Mouse (Mus musculus): ENCODE measurements at regions not wholly inside any gene's neighbourhood (a gene's known extent, or its start where the extent isn't known, plus 50 kb on each side); places are given as distances from the start of the nearest gene placed in this dataset.

DNA sequence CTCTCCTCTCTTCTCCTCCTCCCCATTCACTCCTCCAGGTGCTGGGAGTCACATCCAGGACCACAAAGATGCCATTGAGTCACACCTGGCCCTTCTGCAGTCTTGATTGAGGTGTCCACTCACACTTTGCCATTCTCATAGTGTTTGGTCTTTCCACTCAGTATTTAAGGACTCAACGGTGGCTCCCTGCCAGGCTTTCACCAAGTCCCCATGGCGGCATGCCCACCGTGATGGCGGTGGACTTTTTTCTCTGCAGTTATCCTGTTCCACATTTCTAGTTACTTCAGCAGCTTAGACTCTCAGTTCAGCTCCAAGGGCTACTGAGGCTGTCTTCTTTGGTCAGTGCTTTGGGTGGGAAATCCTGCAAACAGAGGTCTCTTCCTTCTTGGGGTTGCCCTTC is 189.9 kb downstream of the Cbln1 start:
- in situ Hi-C loops (cut with MboI, MseI) = no loop called here

DNA sequence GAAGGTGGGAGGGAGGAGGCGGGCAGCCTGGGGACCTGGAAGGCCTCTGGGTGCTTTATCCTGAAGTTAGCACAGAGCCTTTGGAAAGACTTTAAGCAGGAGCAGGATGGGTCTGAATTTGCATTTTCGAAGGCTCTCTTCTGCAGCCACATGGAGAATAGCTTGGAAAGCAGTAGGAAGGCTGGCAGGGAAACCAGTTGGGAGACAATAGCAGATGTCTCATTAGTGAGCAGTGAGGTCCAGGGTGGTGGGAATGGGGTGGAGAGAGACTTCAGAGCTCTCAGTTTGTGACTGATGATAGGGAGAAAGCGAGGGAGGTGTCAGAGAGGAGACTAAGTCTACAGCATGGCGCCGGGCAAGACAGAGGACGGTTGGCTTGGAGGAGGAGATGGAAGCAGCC is 199.1 kb downstream of the Cbln1 start:
- in situ Hi-C loops (cut with MboI, MseI) = no loop called here

DNA sequence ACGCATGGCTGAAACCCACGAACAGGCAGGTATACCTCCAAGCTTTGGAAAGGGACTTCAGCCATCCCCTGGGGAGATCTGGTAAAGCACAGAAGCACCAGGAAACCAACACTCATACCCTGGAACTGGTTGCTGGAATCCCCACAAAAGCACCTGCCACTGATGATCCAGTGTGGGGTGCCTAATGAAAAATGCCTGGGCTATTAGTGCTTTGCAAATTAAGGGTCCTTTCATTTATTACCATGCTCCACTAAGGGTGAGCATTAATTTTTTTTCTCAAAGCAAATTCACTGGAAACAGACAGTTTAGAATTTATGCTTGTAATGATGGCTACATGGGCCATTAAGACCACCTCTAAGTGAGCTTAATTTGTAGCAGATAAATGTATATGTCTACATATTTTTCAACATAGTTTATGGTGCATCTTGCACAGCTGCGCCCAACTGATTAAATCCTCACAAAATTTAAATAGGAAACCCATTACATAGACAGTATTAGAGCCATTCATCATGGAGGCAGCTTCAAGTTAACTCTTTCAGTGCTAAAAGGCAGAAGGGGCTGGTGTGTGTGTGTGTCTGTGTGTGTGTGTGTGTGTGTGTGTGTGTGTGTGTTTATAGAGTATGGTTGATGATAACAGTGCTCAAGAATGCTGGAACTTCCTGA is 201.8 kb downstream of the Cbln1 start:
- in situ Hi-C loops (cut with MboI, MseI) = no loop called here

DNA sequence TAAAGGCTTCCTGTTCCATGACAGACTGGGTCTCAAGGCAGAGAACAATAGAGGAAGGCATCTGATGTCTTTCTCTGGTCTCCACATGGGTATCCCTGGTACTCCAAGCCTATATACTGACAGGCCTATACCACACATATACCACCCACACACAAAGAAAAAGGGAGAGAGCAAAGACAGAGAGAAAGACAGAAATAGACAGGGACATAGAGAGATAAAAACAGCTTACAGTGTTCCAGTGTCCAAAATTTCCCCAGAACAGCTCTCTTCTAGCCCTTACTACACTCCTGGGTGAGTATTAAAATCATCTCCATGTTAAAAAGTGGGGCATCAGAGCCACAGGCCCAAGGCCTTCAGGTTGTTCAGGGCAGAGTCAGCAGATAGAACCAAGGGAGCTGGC is 204.2 kb downstream of the Cbln1 start:
- in situ Hi-C loops (cut with MboI, MseI) = no loop called here

DNA sequence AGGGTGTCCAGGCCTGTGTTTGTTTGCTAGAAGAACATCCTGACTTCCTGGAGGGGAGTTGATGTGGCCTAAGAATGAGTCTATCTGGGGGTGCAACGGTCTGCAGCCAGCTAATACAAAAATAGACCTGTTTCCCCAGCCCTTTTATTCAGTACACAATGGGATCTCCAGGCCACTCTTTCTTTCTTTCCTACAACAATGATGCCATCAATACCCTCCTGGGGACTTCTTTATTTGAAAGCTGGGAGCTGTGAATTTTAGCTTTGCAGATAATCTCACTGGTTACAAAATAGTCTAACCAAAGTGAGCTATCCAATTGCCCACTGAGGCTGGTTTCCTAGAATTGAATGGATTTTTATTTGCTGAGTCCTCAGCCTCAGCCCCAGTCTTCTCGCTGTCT is 207.4 kb downstream of the Cbln1 start:
- in situ Hi-C loops (cut with MboI, MseI) = no loop called here

DNA sequence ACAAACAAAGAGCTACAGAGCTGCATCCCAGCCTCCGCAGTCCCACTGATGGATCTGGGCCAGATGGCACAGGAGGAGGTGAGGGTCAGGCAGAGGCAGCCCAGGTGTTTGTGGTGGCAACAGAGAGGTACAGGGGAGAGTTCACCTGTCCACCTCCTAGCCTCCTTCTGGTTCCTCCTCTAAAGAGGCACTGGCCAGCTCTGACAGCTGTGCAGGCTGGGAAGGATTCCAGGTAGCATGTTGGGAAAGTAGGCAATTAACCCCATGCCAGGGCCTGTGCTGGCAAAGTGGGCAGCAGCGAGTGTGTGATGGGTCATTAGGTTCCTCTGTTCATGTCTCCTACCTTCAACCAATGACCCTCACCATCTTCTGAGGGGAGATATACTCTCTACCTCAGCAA is 212.1 kb downstream of the Cbln1 start:
- in situ Hi-C loops (cut with MboI, MseI) = no loop called here

DNA sequence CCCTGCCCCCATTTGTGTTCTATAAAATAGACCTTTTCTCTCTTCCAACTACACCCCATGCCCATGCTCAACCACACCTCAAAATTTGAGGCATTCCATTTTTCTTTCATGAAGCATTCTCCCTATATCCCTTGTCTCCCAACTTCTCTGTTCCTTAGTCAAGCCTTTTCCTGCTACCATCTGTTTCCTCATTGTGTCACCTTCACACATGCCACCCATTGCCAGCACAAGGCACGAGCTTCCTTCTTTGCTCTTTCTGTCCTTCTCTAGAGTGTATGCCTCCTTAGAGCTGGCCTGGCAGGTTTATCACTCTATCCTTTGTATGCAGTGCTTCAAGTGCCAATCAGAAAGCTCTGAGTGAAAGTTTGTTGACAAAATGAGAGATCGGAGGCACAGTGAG is 229.7 kb downstream of the Cbln1 start:
- in situ Hi-C loops (cut with MboI, MseI) = no loop called here

DNA sequence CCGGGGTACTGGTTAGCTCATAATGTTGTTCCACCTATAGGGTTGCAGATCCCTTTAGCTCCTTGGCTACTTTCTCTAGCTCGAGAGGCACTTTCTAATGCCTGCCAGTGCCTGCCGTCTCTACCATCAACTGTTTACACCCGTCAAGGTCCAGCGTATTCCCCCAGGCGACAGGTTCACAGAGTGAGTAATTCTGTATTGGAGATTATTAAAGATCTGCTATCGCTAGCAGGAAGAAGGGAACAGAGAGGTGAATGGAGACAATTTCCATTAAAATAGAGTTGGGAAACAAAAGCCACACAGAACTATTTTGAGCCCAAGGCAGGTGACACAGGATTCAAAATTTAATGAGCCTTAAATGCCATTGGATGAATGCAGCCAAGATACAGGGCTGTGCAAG is 235.2 kb downstream of the Cbln1 start:
- in situ Hi-C loops (cut with MboI, MseI) = no loop called here

DNA sequence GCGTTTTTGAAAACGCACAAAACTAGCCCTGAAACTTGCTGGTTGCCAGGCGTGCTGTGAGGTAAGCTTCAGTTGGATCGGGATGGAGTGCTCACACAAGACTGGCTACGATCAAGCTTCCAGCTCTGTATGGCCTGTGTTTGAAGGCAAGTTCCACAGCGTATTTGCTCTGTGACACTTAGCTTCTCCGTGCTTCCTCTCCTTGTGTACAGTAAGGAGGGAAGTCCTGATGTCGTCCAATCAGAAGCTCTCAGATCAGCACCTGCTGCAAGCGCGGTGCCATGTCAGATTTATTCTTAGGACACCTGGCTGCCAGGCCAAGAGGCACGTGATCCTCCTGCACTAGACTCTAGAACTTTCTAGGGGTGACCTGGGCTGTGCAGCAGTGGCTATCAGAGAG is 236.0 kb downstream of the Cbln1 start:
- in situ Hi-C loops (cut with MboI, MseI) = no loop called here

DNA sequence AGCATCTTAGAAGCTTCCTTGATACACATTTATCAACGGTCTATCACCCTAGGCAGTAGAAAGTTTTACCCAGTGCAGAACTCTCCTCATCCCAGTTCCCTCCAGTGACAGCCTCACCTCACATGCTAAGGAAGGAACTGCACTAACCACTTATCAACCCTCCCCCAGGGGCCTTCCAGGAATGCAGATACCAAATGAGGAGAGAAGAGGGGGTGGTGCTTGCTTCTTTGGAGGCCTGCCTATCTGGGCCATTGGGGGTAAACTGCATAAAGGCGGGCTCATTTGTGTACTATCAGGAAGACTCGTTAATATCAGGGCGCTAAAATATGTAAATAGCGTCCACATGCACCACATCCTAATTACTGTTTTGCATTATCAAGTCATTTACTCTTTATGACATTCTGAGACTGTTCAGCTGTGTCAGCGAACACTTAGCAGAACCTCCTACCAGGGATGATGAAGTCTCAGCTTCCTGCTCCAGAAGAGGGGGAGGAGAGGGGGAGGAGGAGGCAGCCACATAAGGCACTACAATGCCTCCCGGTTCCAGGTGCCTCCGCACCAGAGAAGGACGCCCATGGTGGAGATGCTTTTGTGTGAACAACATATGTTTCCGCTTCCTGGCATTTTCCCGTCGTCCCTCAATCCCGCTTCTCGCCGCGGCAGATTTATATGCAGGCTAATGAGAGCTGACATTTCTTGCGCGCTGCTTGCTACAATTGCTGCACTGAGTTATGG is 236.9 kb downstream of the Cbln1 start:
- in situ Hi-C loops (cut with MboI, MseI) = no loop called here

DNA sequence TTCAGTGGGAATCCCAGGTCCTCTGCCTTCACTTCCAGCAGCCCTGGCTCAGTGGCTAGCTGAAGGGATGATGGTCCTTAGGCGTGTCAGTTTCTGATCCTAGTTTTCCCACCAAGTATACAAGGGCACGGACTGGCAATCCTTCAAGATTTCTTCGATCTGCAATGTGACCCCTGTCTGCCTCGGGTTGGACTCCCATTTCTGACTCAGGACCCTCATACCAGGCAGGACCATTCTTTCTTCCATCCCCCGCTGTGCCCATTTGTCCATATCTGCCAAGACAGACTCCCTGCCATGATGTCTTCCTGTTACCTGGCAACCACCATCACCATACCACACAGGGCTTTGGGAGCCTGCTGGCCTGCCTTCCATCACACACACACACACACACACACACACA is 238.1 kb downstream of the Cbln1 start:
- in situ Hi-C loops (cut with MboI, MseI) = no loop called here

DNA sequence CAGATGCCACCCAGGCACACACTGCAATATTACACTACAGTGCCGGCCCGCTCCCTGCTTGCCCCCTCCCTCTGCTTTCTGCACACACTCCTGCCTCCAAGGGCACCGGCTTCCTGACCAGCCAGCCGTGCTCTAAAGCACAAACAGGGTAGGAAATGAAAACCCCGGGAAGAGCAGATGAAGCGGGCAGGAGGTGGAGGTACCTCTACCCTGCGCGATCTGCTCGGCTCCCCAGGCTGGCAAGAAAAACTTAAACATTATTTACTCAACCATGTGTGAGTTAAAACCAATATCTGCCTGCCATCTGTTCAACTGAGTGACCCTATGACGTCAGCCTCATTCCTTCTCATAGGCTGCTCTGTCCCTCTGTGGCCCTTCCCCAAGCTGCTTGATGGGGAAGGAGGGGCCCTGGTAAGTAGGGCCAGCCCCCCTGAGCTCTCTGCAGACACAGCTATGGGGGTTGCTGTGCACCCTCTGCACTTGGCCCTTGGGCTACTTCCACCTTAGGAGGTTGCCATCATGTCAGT is 238.5 kb downstream of the Cbln1 start:
- in situ Hi-C loops (cut with MboI, MseI) = no loop called here

DNA sequence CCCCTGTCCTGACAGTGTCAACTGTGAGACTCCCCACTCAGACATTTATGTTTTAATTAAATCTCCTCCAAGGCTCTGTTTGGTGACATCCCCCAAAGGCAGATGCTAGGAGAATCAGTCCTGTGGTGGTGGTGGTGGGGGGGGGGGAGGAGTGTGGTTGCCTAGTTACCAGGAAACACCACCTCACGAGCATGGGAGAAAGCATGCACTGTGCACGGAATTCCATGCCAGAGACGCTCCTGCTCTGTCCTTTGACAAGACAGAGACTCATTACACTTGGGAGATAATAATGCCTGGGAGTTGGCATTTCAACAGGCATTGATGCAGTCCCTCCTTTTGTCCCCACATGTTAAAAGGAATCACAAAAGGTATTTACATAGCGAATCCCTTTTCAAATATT is 240.6 kb downstream of the Cbln1 start:
- in situ Hi-C loops (cut with MboI, MseI) = no loop called here

DNA sequence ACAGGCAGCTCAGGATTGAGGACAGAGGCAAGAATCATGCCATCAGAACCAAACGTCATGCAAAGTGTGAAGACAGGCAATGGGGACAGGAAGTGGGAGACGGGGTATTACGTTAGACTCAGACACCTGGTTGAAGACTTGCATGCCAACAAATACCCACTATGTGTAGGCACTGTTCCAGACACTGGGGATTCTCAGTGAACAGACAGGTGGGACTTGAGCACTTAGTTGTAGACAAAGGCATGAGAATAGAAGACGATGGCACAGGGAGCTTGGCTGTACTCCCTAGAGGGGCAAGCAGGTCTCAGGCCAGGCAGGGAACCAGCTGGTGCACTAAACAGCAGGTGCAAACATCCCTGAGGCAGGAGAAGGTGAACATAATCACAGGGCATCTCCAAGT is 242.3 kb downstream of the Cbln1 start:
- in situ Hi-C loops (cut with MboI, MseI) = no loop called here

DNA sequence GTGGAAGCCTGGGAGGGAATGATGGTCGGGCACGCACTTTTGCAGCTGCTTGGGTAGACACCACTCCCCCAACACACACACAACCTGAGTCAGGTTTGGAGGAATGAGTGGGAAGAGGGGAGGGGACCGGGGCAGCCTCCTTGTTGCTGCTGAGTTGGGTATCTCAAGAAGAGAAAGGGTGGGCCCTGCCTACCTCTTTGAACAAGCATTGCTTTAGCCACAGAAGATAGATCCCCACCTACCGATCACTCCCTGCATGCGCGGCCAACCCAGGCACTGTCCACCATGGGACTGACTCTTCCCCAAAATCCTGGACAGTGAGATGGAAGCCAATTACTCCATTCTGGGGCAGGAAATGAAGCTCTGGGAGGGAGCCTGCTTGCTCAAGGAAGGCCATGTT is 243.2 kb downstream of the Cbln1 start:
- in situ Hi-C loops (cut with MboI, MseI) = no loop called here

DNA sequence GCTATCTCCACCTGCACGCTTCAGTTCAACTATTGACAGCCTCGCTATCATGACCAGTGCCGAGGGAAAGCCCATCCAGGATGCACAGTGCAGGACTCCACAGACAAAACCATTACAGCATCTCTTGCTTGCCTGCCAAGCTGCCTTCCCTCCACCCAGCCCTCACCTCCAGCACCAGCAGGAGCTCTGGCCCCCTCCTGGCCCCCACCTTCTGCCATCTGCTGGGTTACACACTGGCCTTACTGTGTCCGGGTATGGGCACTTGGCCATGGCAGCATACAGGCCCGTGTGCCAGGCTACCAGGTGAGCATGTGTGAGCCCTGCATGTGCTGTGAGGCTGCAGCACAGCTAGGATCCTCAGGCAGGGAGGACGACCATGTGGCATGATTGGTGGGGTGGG is 243.6 kb downstream of the Cbln1 start:
- in situ Hi-C loops (cut with MboI, MseI) = no loop called here

DNA sequence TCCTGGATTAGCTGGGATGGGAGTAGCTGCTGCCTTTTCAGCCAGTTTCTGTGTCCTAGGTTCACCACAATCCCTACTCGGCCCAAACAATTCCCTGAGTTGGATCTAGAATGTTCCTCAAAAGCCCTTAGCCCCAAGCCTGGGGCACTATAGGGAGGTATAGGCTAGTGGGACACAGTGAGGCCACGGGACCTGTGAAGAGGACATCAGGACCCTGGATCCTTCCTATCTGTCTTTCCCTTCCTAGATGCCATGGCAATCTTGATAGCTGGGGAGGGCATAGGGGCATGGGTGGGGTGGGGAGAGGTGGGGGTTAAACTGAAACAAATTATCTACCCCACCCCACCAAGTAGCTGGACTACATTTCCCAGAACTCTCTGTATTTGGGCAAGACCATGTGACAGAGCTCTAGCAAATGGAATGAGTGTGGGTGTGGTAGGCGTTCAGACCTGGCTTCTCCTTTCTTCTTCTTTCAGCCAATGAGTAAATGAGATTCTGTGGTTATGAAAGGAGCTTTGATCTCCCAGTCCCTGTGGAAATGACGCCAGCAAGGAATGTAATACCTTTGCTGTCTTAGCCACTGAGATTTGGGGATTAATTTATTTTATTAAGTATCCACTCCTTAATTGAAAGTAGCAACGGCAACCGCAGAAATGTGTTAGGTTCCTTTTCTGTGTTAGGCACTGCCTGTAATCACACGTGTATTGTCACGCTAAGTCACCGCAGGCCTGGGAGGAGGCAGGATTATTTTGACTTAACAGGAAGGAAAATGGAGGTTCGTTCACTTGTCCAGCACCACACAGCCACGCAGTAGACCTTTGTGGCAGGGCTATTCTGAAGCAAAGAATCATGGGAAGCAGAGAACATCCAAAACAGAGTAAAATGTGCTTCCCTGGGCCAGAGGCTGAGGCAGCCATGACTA is 246.6 kb downstream of the Cbln1 start:
- in situ Hi-C loops (cut with MboI, MseI) = no loop called here

DNA sequence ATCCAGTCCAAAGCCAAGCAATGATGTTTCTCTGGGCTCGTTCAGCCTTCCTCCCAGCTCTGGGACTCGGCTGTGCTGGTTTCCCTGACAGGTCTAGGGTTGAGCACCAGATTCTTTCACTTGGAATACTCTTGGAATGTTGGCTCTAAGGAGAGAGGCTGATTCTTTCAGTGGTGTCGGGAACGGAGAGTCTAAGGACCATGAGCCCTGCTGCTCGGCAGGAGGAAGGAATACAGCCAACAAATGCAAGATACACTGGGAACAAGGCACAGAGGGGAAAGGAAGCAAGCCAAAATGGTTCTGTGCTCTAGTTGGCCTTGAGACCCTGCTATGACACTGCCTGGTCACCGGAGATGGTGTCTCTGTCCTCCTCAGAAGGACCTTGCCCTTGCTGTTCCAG is 251.8 kb downstream of the Cbln1 start:
- in situ Hi-C loops (cut with MboI, MseI) = no loop called here

DNA sequence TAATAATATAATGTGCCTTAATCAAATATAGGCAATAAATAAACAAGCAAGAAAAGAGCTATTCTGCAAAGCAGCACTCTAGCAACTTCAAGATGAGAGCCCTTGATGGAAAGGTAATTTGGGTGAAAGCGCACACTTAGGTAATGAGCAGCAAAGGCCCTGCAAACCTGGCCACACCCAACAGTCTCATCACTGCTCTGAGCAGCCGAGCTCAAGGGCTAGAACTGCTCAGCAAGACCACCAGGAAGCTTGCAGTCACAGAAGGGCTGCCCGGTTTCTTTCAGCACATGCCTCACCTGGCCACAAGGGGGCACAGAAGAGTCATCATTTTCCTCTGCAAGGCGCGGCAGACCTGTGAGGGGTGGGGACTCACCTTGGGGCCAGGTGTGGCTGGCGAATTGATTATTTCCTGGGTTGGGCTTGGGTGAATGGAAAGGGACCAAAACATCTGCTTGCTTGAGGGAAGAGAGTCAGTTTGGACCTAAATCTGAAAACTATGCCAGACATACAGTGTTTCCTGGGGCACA is 253.4 kb downstream of the Cbln1 start:
- in situ Hi-C loops (cut with MboI, MseI) = no loop called here

DNA sequence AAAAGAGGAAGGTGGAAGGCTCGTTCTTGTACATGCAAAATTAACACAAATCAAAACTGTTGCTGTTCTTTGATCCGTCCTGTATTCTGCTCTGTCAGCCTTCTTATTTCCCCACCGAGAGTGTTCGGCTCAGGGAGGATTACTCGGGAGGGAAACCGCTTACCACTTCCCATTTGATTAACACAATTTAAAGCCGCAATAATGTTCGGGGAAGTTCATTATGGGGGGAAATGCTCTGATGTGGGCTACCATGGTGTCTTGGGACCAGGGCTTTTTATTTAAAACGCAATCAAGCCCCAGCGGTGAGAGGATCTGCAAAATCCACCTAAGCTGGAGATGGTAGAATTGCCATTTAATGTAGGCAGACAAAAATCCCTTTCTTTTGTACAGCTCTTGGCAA is 257.4 kb downstream of the Cbln1 start:
- in situ Hi-C loops (cut with MboI, MseI) = no loop called here

DNA sequence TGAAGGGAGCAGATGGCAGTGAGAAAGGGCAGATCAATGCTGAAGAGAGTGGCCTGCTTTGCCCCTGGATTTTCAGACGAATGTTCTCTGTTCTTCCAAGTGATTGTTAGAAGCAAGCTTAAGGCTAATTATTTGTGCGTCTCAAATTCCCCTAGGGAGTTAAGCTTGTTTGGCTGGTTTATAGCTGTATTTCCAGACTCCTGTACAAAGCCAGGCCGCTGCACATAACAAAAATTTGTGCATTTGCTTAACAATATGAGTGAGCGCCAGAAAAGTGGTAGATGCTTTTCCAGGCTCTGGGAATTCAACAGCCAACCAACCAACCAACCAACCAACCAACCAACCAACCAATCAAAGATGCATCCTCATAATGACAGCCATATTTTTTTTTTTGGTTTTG is 261.9 kb downstream of the Cbln1 start:
- in situ Hi-C loops (cut with MboI, MseI) = no loop called here

DNA sequence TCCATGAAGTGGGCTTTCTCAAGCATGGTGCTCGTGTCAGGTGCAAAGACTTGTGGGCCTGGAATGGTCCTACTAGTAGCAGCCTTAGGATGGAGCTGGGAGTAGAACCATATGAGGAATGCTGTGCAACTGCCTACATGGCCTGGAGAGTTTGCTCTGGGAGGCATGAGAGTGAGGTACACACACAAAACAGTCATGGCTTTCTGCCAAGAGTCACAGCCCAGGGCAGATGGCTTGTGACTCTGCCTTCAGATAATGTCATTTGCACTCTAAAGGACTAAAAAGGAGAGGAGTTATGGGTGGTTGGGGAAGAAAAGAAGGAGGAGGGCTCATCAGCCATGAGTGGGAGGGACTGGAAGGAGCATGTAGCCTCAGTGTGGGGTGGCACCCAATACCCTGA is 263.1 kb downstream of the Cbln1 start:
- in situ Hi-C loops (cut with MboI, MseI) = no loop called here
